Mouse (Mus musculus): ENCODE results near the gene Stxbp4. TPM values are rescaled to one million over a fixed set of nuclear protein-coding genes. Genes with fewer than 3 reads are reported as not detected.
A peak's percentile ranks its signal among the peaks of the same experiment; 100 is the strongest.

The Stxbp4 gene
- 37.6 and 38.6 TPM in 2 replicates for polyA plus RNA-seq (2016; fragmentation: Nextera tagmentation; extraction: Ambion mirVana)

DNA sequence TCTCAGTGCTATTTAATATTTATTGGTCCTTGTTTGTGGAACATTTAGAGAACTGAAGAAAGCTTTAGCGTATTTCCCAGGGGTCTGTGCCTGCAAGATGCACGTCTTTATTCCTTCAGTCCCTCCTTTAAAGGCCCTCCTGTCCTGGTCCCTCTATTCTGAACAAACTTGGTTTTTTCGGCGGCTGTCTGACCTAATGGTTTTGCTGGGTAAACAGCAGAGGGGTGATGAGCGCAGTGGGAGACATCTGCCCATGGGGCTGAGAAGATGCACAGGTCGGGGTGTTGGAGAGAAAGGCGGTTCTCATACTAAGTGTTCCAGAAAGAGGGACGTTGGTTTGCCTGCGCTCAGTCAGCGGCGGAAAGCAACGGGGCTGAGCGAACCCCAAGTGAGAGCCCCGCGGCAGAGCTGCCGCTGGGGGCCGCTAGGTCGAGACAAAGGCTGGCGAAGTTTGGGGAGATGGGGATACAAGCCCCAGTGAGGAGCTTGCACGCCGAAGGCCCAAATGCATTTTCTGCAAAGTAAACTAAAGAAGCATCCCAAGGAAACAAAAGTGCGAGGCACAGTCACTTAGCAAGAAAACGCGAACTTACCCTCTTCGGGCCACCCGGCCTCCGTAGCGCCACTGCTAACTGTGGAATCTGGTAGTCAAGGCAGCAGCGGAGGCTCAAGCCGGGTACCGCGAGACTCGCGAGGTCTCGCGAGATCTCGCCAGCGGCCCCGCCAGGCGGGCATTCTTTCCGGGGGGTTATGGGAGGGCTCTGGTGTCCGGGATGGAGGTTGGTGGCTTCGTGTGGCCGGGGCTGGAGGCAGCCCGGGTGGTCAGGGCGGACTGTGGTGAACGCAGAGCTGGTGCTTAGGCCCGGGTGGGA is at the start of gene Stxbp4, which contains the start of gene Cox11:
Gene Stxbp4 (minus strand): TSS at position 645 of the 872 bp plus-strand sequence.
Gene Cox11 (plus strand): TSS at position 734 of the 872 bp plus-strand sequence.
- H3K27ac ChIP-seq: peak within 1 kb of the TSS; percentile 85
- H3K27me3 ChIP-seq: no peaks in the 10 kb centered on the region
- under 1% methylated on average over 48 of the region's 48 CpGs for WGBS
- H3K4me1 ChIP-seq: peaks cover 18% of the 10 kb centered on the region
- H3K4me3 ChIP-seq: peak within 1 kb of the TSS; percentile 98
- peak; percentile 97 for ATAC-seq (ENCODE audit: low FRiP score)
- H3K9ac ChIP-seq: peak within 1 kb of the TSS; percentile 96
- H3K9me3 ChIP-seq (replicated peaks): no peaks in the 10 kb centered on the region
- peaks cover 9% of the 10 kb centered on the region for H3K36me3 ChIP-seq
- peak within 1 kb of the TSS; percentile 67 for H3K4me2 ChIP-seq (replicated peaks)

- WGBS: 1% methylated on average over 17 of the region's 17 CpGs
- Histone ChIP-seq H3K27me3 (peaks cover 8% of the 10 kb centered on the region; the same call in 1 of the 2 replicates), H3K9me3 (replicated peaks) (no peaks in the 10 kb centered on the region), H3K9ac (peak overlapping the region; percentile 65), H3K4me1 (peaks cover 2% of the 10 kb centered on the region; the same call in 1 of the 2 replicates), H3K4me3 (peak overlapping the region; percentile 58), H3K27ac (no peak overlapping the region), H3K36me3 (no peaks in the 10 kb centered on the region), H3K4me2 (replicated peaks) (peak overlapping the region; percentile 91)
- ATAC-seq (ENCODE audit: low FRiP score): peak; percentile 71
Observed at GRCm38 (mm10) chr11:90687040-90687439, 49.2 kb upstream of the Stxbp4 start.

- H3K4me3 ChIP-seq: peak overlapping the region; percentile 58
- no peak overlapping the region for H3K27ac ChIP-seq
- peaks cover 2% of the 10 kb centered on the region; the same call in 1 of the 2 replicates for H3K4me1 ChIP-seq
- no peak for ATAC-seq (ENCODE audit: low FRiP score)
- H3K9me3 ChIP-seq (replicated peaks): no peaks in the 10 kb centered on the region
- peak overlapping the region; percentile 32; the same call in 1 of the 2 replicates for H3K9ac ChIP-seq
- H3K36me3 ChIP-seq: no peaks in the 10 kb centered on the region
- WGBS: 72% methylated on average over 13 of the region's 13 CpGs
- H3K4me2 ChIP-seq (replicated peaks): peak overlapping the region; percentile 91
- H3K27me3 ChIP-seq: peaks cover 8% of the 10 kb centered on the region; the same call in 1 of the 2 replicates
Observed at GRCm38 (mm10) chr11:90686287-90687025, 48.6 kb upstream of the Stxbp4 start.

- H3K4me2 ChIP-seq (replicated peaks): no peak overlapping the region
- 83% methylated on average over 6 of the region's 6 CpGs for WGBS
- H3K9ac ChIP-seq: no peak overlapping the region
- peaks cover 8% of the 10 kb centered on the region; the same call in 1 of the 2 replicates for H3K27me3 ChIP-seq
- no peak overlapping the region for H3K4me3 ChIP-seq
- no peak for ATAC-seq (ENCODE audit: low FRiP score)
- no peak overlapping the region for H3K27ac ChIP-seq
- no peaks in the 10 kb centered on the region for H3K9me3 ChIP-seq (replicated peaks)
- H3K36me3 ChIP-seq: no peaks in the 10 kb centered on the region
- H3K4me1 ChIP-seq: peaks cover 2% of the 10 kb centered on the region; the same call in 1 of the 2 replicates
Observed at GRCm38 (mm10) chr11:90685196-90685595, 47.3 kb upstream of the Stxbp4 start.

DNA sequence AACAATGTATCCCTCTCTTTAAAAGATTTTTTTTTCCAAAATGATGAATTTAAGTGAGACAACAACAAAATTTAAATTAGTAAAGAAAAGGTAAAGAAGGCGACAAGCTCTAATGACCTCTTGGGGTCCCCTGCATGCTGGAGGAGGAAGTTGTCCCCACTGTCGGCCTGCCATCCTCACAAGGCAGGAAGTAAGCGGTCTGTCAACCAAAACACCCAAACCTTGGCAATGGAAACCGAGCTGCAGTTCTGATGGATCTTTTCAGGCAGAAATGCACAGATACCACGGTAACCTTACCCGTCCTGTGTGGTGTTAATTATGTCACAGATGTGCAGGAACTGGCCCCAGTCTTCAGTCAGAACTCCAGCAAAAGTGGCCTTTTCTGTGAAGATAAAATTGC is 46.9 kb upstream of the Stxbp4 start:
- no peak overlapping the region for H3K27ac ChIP-seq
- no peaks in the 10 kb centered on the region; the same call in 1 of the 2 replicates for H3K4me1 ChIP-seq
- no peak overlapping the region for H3K9ac ChIP-seq
- H3K4me3 ChIP-seq: no peak overlapping the region
- ATAC-seq (ENCODE audit: low FRiP score): no peak
- H3K4me2 ChIP-seq (replicated peaks): no peak overlapping the region
- no peaks in the 10 kb centered on the region for H3K36me3 ChIP-seq
- H3K9me3 ChIP-seq (replicated peaks): no peaks in the 10 kb centered on the region
- H3K27me3 ChIP-seq: peaks cover 8% of the 10 kb centered on the region; the same call in 1 of the 2 replicates
- WGBS: 75% methylated on average over 6 of the region's 6 CpGs

DNA sequence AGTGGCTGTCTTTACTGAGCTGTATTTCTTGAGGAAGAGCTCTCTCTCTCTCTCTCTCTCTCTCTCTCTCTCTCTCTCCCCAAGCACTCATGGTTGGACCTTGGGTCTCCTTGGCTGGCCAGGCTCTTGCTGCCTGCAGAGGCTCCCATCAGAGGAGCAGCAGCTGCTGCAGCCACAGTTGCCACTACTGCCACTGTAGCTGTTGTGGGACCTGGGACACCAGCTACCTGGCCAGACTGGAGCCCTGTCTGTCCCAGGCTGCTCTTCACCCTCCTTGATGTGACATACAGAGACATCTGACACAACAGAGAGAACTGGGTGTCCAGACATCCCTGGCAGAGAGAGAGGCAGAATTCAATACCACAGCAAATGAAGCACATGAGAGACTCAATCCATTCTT is 43.3 kb upstream of the Stxbp4 start:
- Histone ChIP-seq H3K36me3 (no peaks in the 10 kb centered on the region), H3K4me3 (no peak overlapping the region), H3K27me3 (no peaks in the 10 kb centered on the region), H3K27ac (no peak overlapping the region), H3K4me2 (replicated peaks) (no peak overlapping the region), H3K9me3 (replicated peaks) (no peaks in the 10 kb centered on the region), H3K4me1 (no peaks in the 10 kb centered on the region), H3K9ac (no peak overlapping the region)
- ATAC-seq (ENCODE audit: low FRiP score): no peak

GRCm38 (mm10) chr11:90678582-90678981 is 40.7 kb upstream of the Stxbp4 start:
- no peak overlapping the region for H3K9ac ChIP-seq
- H3K4me2 ChIP-seq (replicated peaks): no peak overlapping the region
- H3K27ac ChIP-seq: no peak overlapping the region
- H3K36me3 ChIP-seq: no peaks in the 10 kb centered on the region
- H3K4me1 ChIP-seq: no peaks in the 10 kb centered on the region
- no peaks in the 10 kb centered on the region for H3K27me3 ChIP-seq
- ATAC-seq (ENCODE audit: low FRiP score): no peak
- H3K4me3 ChIP-seq: no peak overlapping the region
- no peaks in the 10 kb centered on the region for H3K9me3 ChIP-seq (replicated peaks)
- 91% methylated on average over 5 of the region's 5 CpGs for WGBS

GRCm38 (mm10) chr11:90677771-90678288 is 39.9 kb upstream of the Stxbp4 start:
- H3K9ac ChIP-seq: no peak overlapping the region
- WGBS: 64% methylated on average over 8 of the region's 8 CpGs

DNA sequence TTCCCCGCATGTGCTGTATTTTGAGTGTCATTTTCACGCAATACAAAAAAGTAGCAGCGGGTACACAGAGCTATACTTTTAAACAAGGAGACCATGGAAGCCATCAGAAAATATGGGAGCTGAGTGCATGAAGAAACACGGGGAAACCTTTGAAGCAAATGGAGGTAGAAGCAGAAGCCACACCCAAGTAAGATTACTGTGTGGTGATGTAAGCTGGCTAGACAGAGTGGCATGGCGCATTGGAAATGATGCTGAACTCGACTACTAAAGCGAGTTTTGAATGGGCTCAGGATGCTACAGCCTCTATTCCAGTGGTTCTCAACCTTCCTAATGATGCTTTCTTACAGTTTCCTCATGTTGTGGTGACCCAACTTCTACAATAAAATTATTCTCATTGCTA is 39.1 kb upstream of the Stxbp4 start:
- no peak overlapping the region for H3K9ac ChIP-seq
- ATAC-seq (ENCODE audit: low FRiP score): no peak
- H3K36me3 ChIP-seq: no peaks in the 10 kb centered on the region
- H3K4me1 ChIP-seq: no peaks in the 10 kb centered on the region
- H3K27me3 ChIP-seq: no peaks in the 10 kb centered on the region
- no peaks in the 10 kb centered on the region for H3K9me3 ChIP-seq (replicated peaks)
- H3K27ac ChIP-seq: no peak overlapping the region
- no peak overlapping the region for H3K4me2 ChIP-seq (replicated peaks)
- no peak overlapping the region for H3K4me3 ChIP-seq
- 92% methylated on average over 7 of the region's 7 CpGs for WGBS

More at GRCm38 (mm10) chr11:90677771-90678288, 39.9 kb upstream of the Stxbp4 start:
- Histone ChIP-seq H3K4me1 (no peaks in the 10 kb centered on the region), H3K4me2 (replicated peaks) (no peak overlapping the region), H3K4me3 (no peak overlapping the region), H3K9me3 (replicated peaks) (no peaks in the 10 kb centered on the region), H3K36me3 (no peaks in the 10 kb centered on the region), H3K27ac (no peak overlapping the region), H3K27me3 (no peaks in the 10 kb centered on the region)
- no peak for ATAC-seq (ENCODE audit: low FRiP score)

- Histone ChIP-seq H3K27me3 (no peaks in the 10 kb centered on the region), H3K9ac (no peak overlapping the region), H3K9me3 (replicated peaks) (no peaks in the 10 kb centered on the region), H3K36me3 (no peaks in the 10 kb centered on the region), H3K27ac (no peak overlapping the region), H3K4me3 (no peak overlapping the region), H3K4me2 (replicated peaks) (no peak overlapping the region), H3K4me1 (no peaks in the 10 kb centered on the region)
- ATAC-seq (ENCODE audit: low FRiP score): no peak
- 80% methylated on average over 5 of the region's 5 CpGs for WGBS
Observed at GRCm38 (mm10) chr11:90675479-90676110, 37.7 kb upstream of the Stxbp4 start.

- ATAC-seq (ENCODE audit: low FRiP score): no peak
- 97% methylated on average over 6 of the region's 6 CpGs for WGBS
- no peaks in the 10 kb centered on the region for H3K27me3 ChIP-seq
Observed at GRCm38 (mm10) chr11:90667325-90667724, 29.4 kb upstream of the Stxbp4 start.

More at GRCm38 (mm10) chr11:90667325-90667724, 29.4 kb upstream of the Stxbp4 start:
- H3K4me3 ChIP-seq: no peak overlapping the region
- no peak overlapping the region for H3K9ac ChIP-seq
- peaks cover 22% of the 10 kb centered on the region for H3K4me1 ChIP-seq
- no peak overlapping the region for H3K4me2 ChIP-seq (replicated peaks)
- H3K9me3 ChIP-seq (replicated peaks): no peaks in the 10 kb centered on the region
- no peak overlapping the region for H3K27ac ChIP-seq
- no peaks in the 10 kb centered on the region for H3K36me3 ChIP-seq
